Mouse (Mus musculus) limb, embryonic 10.5 days (tissue): ENCODE data around the gene Rnf11. TPM values are rescaled to one million over a fixed set of nuclear protein-coding genes. Genes with fewer than 3 reads are reported as not detected.

ENCODE experiments used
- DNase-seq: peaks from one replicate; pipeline ENCODE4 v3.0.0-alpha.2; 2017; ENCODE audit warnings: low spot score
- H3K27ac ChIP-seq: fragments of 300-500 bp; sonication (generic); 2 replicates; pipeline ENCODE4 v1.5.1; 2016; ENCODE audit warnings: mild to moderate bottlenecking
- H3K27me3 ChIP-seq: fragments of 300-500 bp; sonication (generic); 2 replicates; pipeline ENCODE4 v1.6.1; 2016; ENCODE audit warnings: low read depth, mild to moderate bottlenecking; ENCODE audit not compliant: poor library complexity, severe bottlenecking
- H3K36me3 ChIP-seq: fragments of 300-500 bp; sonication (generic); 2 replicates; pipeline ENCODE4 v1.6.1; 2016; ENCODE audit warnings: mild to moderate bottlenecking, moderate library complexity
- H3K4me1 ChIP-seq: fragments of 300-500 bp; sonication (generic); 2 replicates; pipeline ENCODE4 v1.6.1; 2016
- H3K4me3 ChIP-seq: fragments of 300-500 bp; sonication (generic); 2 replicates; pipeline ENCODE4 v1.5.1; 2016; ENCODE audit warnings: mild to moderate bottlenecking, moderate library complexity
- H3K9me3 ChIP-seq: fragments of 300-500 bp; sonication (generic); replicated peaks from 2 replicates; pipeline ENCODE4 v1.6.1; 2016; ENCODE audit warnings: mild to moderate bottlenecking
- WGBS: fragments of 180-500 bp; shearing (Covaris S2); methylation state at CpG from one replicate; pipeline ENCODE4 v1.1.7; 2016; 5-methylcytosine and 5-hydroxymethylcytosine counted together
- polyA plus RNA-seq: library from polyadenylated mRNA; unstranded; fragments of >200 nt; fragmentation: Nextera tagmentation; extraction: Ambion mirVana; gene quantifications from 2 replicates; pipeline ENCODE4 v1.2.1, GENCODE M21; 2016

Rnf11 gene
- polyA plus RNA-seq, 1 experiment from 2014 or later, result 21.5 TPM

DNA sequence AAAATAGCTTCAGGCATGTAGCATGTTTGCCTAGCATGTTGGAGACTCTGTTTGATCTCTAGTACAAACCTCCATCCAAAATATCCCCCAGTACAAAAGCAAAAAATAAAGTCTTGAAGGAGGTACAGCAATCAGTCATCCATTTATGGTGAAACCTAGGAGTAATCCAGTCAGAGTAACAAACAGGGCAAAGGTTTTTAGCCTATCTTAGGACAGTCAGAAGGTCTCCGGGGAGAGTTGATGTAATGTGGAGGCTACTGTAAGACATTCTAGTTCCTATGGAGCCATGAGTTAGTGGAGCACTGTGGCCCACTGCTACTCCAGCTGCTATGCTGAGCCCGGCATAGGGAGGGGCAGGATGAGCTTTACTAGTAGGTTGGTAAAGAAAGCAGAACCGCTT lies 12.0 kb downstream of the Rnf11 start:
- Histone ChIP-seq H3K27me3 (no peaks in the 10 kb centered on the region), H3K4me1 (peaks cover 12% of the 10 kb centered on the region), H3K27ac (no peak overlapping the region), H3K9me3 (no peaks in the 10 kb centered on the region), H3K36me3 (peaks cover 15% of the 10 kb centered on the region), H3K4me3 (no peak overlapping the region)
- WGBS, result 87% methylated on average over 3 of the region's 3 CpGs
- no peak for DNase-seq

DNA sequence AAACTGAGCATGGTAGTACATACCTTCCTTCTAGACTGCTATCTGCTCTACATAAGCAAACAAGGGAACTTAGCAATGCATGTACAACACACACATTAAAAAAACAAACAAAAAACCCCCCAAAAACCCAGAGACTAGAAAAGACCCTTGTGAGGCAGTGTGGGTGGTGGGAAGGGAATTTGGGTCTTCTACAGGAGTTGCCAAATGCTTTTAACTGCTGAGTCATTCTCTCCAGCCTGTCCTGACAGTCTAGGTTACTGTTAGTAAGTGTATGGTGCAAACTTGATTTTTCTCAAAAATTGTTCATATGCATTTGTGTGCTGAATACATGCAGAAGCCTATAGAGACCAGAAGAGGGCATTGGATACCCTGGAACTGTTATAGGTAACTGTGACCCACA lies 12.9 kb downstream of the Rnf11 start:
- Histone ChIP-seq H3K4me1 (peaks cover 12% of the 10 kb centered on the region), H3K27ac (no peak overlapping the region), H3K27me3 (no peaks in the 10 kb centered on the region), H3K4me3 (no peak overlapping the region), H3K9me3 (no peaks in the 10 kb centered on the region), H3K36me3 (peaks cover 15% of the 10 kb centered on the region)
- DNase-seq, result no peak

DNA sequence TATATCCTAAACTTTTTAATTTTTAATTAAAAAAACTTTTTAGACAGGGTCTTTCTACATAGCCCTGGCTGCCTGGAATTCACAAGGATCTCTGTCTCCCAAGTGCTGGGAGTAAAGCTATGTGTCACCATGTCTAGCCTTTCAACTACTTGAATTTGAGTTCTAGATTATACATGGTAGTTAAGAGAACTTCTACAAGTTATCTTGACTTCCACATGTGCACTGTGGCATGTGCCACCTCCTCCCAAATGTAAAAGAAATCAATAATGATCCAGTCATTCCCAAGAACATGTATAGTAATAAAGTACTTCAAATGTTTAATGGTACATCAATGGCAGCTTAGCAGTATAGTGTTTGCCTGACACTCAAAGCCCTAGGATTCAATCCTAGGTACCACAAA lies 16.8 kb downstream of the Rnf11 start:
- no peaks in the 10 kb centered on the region for H3K4me1 ChIP-seq
- DNase-seq, result no peak
- no peak overlapping the region for H3K27ac ChIP-seq
- no peaks in the 10 kb centered on the region for H3K27me3 ChIP-seq
- H3K4me3 ChIP-seq, result no peak overlapping the region
- peaks cover 10% of the 10 kb centered on the region for H3K36me3 ChIP-seq
- H3K9me3 ChIP-seq, result no peaks in the 10 kb centered on the region

DNA sequence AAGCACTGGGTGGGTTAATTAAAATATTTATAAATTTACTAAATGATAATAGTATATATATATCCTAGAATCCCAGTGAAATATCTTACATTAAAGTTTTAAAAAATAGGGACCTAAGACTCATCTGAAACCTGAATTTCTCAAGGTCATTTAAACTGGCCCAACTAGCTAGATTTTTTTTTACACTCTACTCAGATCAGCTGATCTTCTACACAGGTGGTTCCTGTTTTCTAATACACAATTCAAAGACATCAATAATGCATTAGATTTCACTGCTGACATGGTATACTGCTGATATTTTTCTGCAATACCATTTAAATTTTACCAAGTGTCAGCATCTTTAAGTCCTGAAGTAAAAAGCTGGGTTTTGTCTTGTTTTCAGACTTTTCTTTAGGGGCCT lies 20.6 kb downstream of the Rnf11 start:
- no peaks in the 10 kb centered on the region for H3K36me3 ChIP-seq
- H3K9me3 ChIP-seq, result no peaks in the 10 kb centered on the region
- DNase-seq, result no peak
- no peak overlapping the region for H3K4me3 ChIP-seq
- H3K27ac ChIP-seq, result no peak overlapping the region
- 0 out of 2 replicates have a peak, but pooled peaks cover 4% of the 10 kb centered on the region for H3K4me1 ChIP-seq
- H3K27me3 ChIP-seq, result no peaks in the 10 kb centered on the region

DNA sequence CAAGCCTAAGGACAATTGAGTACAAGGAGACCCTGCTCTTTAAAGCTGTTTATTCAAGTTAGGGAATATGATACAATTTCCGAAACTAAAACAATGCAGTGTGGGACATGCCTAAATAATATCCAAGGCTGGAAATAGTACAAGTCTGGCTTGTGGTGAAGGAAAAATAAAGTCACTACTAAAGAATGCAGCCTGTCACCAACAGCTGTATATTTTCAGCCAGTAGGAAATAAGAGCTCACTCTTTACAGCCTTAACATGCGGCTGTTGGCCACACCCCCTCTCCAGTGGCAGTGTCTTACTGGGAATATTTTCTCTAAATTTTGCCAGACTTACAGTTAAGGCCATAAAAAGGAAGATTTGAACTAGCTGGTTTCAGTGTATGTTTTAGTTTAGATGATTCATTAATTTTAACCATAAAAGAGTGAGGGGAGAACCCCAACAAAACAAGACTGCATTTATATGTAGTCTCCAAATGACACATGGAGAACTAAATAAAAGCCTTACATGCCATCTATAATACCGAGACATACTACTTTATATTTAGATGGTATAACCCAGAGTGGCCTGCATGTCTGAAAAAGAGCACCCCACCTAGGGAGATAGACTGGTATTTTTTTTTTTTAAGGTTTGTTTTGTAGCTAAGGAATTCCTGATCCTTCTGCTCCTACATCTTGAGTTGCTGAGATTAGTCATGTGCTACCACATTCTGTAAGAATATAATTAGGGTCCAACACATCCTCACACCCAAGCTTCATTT lies 23.9 kb downstream of the Rnf11 start:
- 0 out of 2 replicates have a peak, but pooled peaks cover 4% of the 10 kb centered on the region for H3K4me1 ChIP-seq
- no peak for DNase-seq
- 72% methylated on average over 3 of the region's 3 CpGs for WGBS
- H3K36me3 ChIP-seq, result peaks cover 8% of the 10 kb centered on the region
- no peak overlapping the region for H3K4me3 ChIP-seq
- no peak overlapping the region for H3K27ac ChIP-seq
- H3K27me3 ChIP-seq, result no peaks in the 10 kb centered on the region
- no peaks in the 10 kb centered on the region for H3K9me3 ChIP-seq

DNA sequence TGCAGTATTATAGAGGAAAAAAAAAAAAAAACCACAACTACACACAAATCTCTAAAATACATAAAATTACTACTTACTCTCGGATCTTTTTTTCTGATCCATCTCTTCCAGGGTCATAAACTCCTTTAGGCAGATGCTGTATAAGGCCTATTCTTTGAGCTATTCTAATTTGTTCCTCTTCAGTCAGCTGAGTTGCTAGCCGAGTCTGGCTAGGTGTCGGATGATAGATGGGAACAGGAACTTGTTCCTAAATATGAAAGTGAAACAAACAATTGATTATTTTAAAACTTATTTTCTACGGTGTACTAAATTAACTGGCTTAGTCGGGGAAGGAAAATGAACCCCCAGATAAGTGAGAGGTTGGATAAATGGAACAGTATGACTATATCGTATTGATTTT lies 27.7 kb downstream of the Rnf11 start:
- H3K27me3 ChIP-seq, result no peaks in the 10 kb centered on the region
- H3K27ac ChIP-seq, result no peak overlapping the region
- 0 out of 2 replicates have a peak, but pooled peaks cover 4% of the 10 kb centered on the region for H3K4me1 ChIP-seq
- H3K9me3 ChIP-seq, result no peaks in the 10 kb centered on the region
- WGBS, result 92% methylated on average over 6 of the region's 6 CpGs
- DNase-seq, result no peak
- H3K36me3 ChIP-seq, result peaks cover 37% of the 10 kb centered on the region
- H3K4me3 ChIP-seq, result no peak overlapping the region

DNA sequence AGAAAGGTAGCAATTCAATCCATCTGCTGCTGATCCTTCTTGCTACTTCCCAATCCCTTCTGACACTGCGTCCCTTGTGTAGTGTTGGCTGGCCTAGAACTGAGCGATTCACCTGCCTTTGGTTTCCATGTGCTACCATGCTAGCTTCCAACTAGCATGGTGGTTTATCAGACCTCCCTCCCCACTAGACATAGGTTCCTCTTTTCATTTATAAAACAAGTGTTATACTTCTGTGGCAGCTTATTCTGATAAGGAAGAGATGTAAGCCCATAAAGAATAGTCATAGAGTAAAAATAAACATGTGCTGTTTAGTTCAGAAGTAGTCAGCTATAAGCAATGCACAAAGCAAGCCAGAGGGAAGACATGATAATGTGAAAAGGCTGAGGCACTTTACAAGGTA lies 36.0 kb downstream of the Rnf11 start:
- 96% methylated on average over 2 of the region's 2 CpGs for WGBS
- peaks cover 40% of the 10 kb centered on the region for H3K36me3 ChIP-seq
- no peak overlapping the region for H3K4me3 ChIP-seq
- no peaks in the 10 kb centered on the region for H3K4me1 ChIP-seq
- H3K9me3 ChIP-seq, result no peaks in the 10 kb centered on the region
- no peaks in the 10 kb centered on the region for H3K27me3 ChIP-seq
- H3K27ac ChIP-seq, result no peak overlapping the region
- no peak for DNase-seq

DNA sequence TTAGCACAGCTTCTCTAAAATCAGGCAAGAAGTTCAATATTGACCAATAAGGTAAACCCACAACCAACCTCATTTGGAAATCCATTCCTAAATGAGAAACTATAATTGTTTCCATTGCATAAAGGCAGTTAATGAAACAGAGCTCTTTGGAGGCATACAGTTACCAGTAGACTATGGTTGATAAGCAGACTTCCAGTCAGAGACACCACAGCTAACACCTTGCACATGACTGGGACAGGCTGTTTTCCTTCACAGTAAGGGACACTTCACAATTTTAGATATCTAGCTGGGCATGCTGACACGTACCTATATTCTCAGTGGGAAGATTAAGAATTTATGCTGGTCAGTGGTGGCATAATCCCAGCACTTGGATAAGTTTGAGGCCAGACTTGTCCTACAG lies 38.6 kb downstream of the Rnf11 start:
- Histone ChIP-seq H3K4me3 (no peak overlapping the region), H3K4me1 (no peaks in the 10 kb centered on the region), H3K27ac (no peak overlapping the region), H3K36me3 (peaks cover 29% of the 10 kb centered on the region), H3K9me3 (no peaks in the 10 kb centered on the region), H3K27me3 (no peaks in the 10 kb centered on the region)
- 93% methylated on average over 1 of the region's 1 CpGs for WGBS
- no peak for DNase-seq

DNA sequence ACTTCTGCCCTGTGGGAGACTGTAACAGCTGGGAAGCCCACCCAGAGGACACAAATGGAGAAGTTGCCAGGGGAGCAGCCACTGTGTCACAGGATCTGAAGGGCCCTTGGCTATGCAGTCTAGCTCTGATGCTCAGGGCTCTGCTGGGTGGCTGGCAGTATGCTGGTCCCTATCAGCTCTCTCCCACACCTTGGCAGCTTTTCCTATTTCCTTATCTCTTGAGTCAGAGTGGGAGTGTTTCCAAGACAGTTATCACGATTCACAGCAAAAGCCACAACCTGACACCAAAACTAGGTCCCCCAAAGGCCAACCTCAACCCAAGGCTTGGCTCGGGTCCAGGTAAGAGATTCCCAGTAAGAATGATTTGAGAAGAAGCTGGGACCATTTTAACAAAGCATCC lies 39.1 kb downstream of the Rnf11 start:
- H3K36me3 ChIP-seq, result peaks cover 25% of the 10 kb centered on the region
- H3K27ac ChIP-seq, result no peak overlapping the region
- no peaks in the 10 kb centered on the region for H3K27me3 ChIP-seq
- WGBS, result 95% methylated on average over 2 of the region's 2 CpGs
- H3K9me3 ChIP-seq, result no peaks in the 10 kb centered on the region
- no peak for DNase-seq
- H3K4me3 ChIP-seq, result no peak overlapping the region
- peaks cover 1% of the 10 kb centered on the region; the same call in 1 of the 2 replicates for H3K4me1 ChIP-seq

DNA sequence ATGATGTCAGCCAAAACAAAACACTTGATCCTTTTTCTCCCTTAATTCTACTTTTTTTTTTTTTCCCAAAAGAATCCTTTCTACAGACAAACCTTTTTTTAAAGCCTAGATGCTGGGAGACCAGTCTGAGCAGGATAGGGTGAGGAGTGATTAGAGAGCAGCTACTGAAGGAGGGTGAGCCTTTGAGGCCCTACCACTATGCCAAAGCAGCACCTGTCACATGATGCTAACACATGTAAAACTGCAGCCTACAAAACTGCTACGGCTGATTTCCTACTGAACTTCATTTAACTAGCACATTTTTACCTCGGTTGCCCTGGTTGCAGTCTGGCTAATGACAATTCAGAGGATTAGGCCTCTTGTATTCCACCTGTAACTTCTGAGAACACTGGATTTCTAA lies 39.6 kb downstream of the Rnf11 start:
- Histone ChIP-seq H3K4me3 (no peak overlapping the region), H3K27me3 (no peaks in the 10 kb centered on the region), H3K9me3 (no peaks in the 10 kb centered on the region), H3K36me3 (peaks cover 25% of the 10 kb centered on the region), H3K27ac (no peak overlapping the region), H3K4me1 (peaks cover 6% of the 10 kb centered on the region; the same call in 1 of the 2 replicates)
- 83% methylated on average over 2 of the region's 2 CpGs for WGBS
- DNase-seq, result no peak

DNA sequence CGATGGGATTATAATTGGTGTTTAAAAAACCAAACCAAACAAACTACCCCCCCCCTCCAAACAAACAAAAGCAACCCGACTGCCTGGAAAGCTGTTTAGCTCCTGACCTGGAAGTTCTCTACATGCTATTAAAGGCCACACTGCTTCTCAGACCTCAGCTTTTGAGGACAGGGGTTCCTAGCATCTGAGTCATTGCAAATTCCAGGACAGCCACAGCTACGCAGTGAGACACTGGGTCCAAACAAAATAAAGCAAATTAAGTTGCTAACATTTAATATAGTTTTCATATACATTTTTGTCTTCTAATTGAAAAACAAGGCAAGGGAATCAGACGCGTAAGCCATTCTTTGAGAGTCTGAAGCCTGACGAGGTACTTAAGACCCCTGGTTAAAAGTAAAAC lies 40.1 kb downstream of the Rnf11 start:
- peaks cover 21% of the 10 kb centered on the region for H3K36me3 ChIP-seq
- H3K4me1 ChIP-seq, result peaks cover 10% of the 10 kb centered on the region; the same call in 1 of the 2 replicates
- 78% methylated on average over 6 of the region's 6 CpGs for WGBS
- H3K4me3 ChIP-seq, result no peak overlapping the region
- DNase-seq, result no peak
- H3K27ac ChIP-seq, result no peak overlapping the region
- H3K9me3 ChIP-seq, result no peaks in the 10 kb centered on the region
- no peaks in the 10 kb centered on the region for H3K27me3 ChIP-seq

DNA sequence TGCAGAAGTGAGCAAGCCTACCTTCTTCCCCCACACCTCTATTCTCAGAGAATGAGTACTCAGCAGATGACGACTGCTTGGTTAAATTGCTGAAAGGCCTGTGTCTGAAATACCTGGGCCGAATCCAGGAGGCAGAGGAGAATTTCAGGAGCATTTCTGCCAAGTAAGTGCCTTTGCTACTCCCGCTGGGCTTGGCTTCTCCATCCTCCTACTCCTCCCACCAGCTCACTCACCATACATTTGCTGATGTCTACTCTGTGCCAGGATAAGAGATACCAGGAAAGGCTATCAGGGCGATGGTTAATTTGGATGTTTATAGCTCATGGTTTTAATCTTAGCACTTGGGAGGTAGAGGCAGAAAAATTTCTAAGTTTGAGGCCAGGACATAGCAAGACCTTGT lies 41.9 kb downstream of the Rnf11 start:
- DNase-seq, result no peak
- H3K9me3 ChIP-seq, result no peaks in the 10 kb centered on the region
- no peak overlapping the region for H3K4me3 ChIP-seq
- peaks cover 19% of the 10 kb centered on the region; the same call in 1 of the 2 replicates for H3K36me3 ChIP-seq
- no peaks in the 10 kb centered on the region for H3K27me3 ChIP-seq
- H3K4me1 ChIP-seq, result peaks cover 10% of the 10 kb centered on the region; the same call in 1 of the 2 replicates
- 88% methylated on average over 4 of the region's 4 CpGs for WGBS
- H3K27ac ChIP-seq, result no peak overlapping the region

DNA sequence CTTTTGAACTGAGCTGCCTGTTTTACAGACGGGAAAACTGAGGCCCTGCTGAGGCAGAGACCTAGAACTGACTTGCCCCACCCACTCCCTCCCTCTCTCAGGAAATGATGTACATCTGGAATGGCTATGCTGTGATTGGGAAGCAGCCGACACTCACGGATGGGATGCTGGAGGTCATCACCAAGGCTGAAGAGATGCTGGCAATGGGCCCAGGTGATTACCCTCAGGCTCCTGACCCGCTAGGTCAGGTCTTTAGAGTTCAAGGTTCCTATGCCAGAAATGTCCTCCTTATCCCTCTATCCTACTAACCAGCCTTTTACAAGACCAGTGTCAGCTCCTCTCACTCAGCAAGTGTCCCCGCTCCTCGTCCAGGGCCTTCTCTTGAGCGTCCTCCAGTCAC lies 42.4 kb downstream of the Rnf11 start:
- no peak for DNase-seq
- Histone ChIP-seq H3K4me3 (no peak overlapping the region), H3K36me3 (peaks cover 18% of the 10 kb centered on the region; the same call in 1 of the 2 replicates), H3K4me1 (peaks cover 10% of the 10 kb centered on the region; the same call in 1 of the 2 replicates), H3K9me3 (no peaks in the 10 kb centered on the region), H3K27ac (no peak overlapping the region), H3K27me3 (no peaks in the 10 kb centered on the region)
- WGBS, result 92% methylated on average over 7 of the region's 7 CpGs

DNA sequence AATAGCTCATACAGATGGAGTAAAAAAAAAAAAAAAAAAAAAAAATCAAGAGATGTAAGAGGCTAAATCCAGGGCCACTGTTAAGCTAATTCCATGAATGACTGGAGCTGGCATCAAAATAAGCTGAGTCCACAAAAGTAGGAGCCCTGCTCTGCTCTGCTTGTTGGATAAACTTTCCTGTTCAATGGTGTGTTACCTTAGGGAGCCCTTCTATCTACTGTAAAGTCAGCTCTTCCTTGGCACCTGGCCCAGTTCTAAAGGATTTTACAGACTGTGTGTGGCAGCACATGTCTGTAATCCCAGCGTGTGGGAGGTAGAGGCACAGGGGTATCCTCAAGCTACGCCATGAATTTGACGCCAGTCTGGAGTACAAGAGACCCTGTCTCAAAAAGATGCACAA lies 43.5 kb downstream of the Rnf11 start:
- no peaks in the 10 kb centered on the region for H3K27me3 ChIP-seq
- H3K27ac ChIP-seq, result no peak overlapping the region
- WGBS, result 98% methylated on average over 3 of the region's 3 CpGs
- H3K36me3 ChIP-seq, result peaks cover 12% of the 10 kb centered on the region; the same call in 1 of the 2 replicates
- DNase-seq, result no peak
- no peak overlapping the region for H3K4me3 ChIP-seq
- no peaks in the 10 kb centered on the region for H3K9me3 ChIP-seq
- H3K4me1 ChIP-seq, result peaks cover 10% of the 10 kb centered on the region; the same call in 1 of the 2 replicates
